Mouse (Mus musculus) MEL (cell line): ENCODE measurements around the gene Spsb1. TPM values are rescaled to one million over a fixed set of nuclear protein-coding genes. Genes with fewer than 3 reads are reported as not detected.

Source experiments
- DNase-seq: peaks from one replicate; pipeline ENCODE4 v3.0.0; 2011; ENCODE audit warnings: low read depth, low spot score
- H3K27ac ChIP-seq: 2 replicates; pipeline ENCODE4 v1.5.1; 2012; ENCODE audit warnings: low read depth, mild to moderate bottlenecking, control low read depth, low read length, moderate library complexity; ENCODE audit not compliant: control insufficient read depth
- H3K27me3 ChIP-seq, 2 experiments: fragments of 150-350 bp in 1 of 2; sonication (generic) in 1 of 2; 2 replicates each; pipeline ENCODE4 v1.6.1; 2012; ENCODE audit warnings: low read length in 2 of 2, mild to moderate bottlenecking in 2 of 2, improper control_type of control experiment in 1 of 2, moderate library complexity in 1 of 2; ENCODE audit not compliant: insufficient read depth in 2 of 2, control insufficient read depth in 1 of 2
- H3K36me3 ChIP-seq, 2 experiments: 2 replicates each; pipeline ENCODE4 v1.6.1; 2012 to 2014; ENCODE audit warnings: low read length in 2 of 2, improper control_type of control experiment in 1 of 2, inconsistent platforms in 1 of 2, mild to moderate bottlenecking in 1 of 2; ENCODE audit not compliant: insufficient read depth in 2 of 2, control insufficient read depth in 1 of 2
- H3K4me1 ChIP-seq, 2 experiments: fragments of 150-350 bp in 1 of 2; sonication (generic) in 1 of 2; 2 replicates each; pipeline ENCODE4 v1.6.1; 2012; ENCODE audit warnings: low read length in 2 of 2, improper control_type of control experiment in 1 of 2, mild to moderate bottlenecking in 1 of 2; ENCODE audit not compliant: insufficient read depth in 2 of 2, control insufficient read depth in 1 of 2
- H3K4me3 ChIP-seq, 2 experiments: fragments of 150-350 bp in 1 of 2; sonication (generic) in 1 of 2; 2 replicates each; pipeline ENCODE4 v1.5.1; 2012; ENCODE audit warnings: low read depth in 2 of 2, low read length in 2 of 2, mild to moderate bottlenecking in 2 of 2, moderate library complexity in 2 of 2, control low read depth in 1 of 2, improper control_type of control experiment in 1 of 2; ENCODE audit not compliant: control insufficient read depth in 1 of 2, insufficient read depth in 1 of 2
- H3K79me2 ChIP-seq: 2 replicates; pipeline ENCODE4 v1.6.1; 2012; ENCODE audit warnings: mild to moderate bottlenecking, low read length, moderate library complexity; ENCODE audit not compliant: control insufficient read depth, poor library complexity, insufficient read depth
- H3K9ac ChIP-seq: 2 replicates; pipeline ENCODE4 v1.6.1; 2012; ENCODE audit warnings: low read depth, mild to moderate bottlenecking, control low read depth, low read length, moderate library complexity; ENCODE audit not compliant: control insufficient read depth, poor library complexity, severe bottlenecking
- H3K9me3 ChIP-seq: fragments of 150-350 bp; sonication (generic); replicated peaks from 2 replicates; pipeline ENCODE4 v1.6.1; 2012; ENCODE audit warnings: mild to moderate bottlenecking, low read length, improper control_type of control experiment, moderate library complexity; ENCODE audit not compliant: insufficient read depth
- CHD2 ChIP-seq: IDR thresholded peaks from 2 replicates; pipeline ENCODE4 v1.6.1; 2011; ENCODE audit warnings: low read length, improper control_type of control experiment
- E2F4 ChIP-seq: IDR thresholded peaks from 2 replicates; pipeline ENCODE4 v1.6.1; 2011; ENCODE audit warnings: low read depth, low read length, improper control_type of control experiment, borderline replicate concordance
- ELF1 ChIP-seq: IDR thresholded peaks from 2 replicates; pipeline ENCODE4 v1.6.1; 2014; ENCODE audit warnings: low read depth, mild to moderate bottlenecking, inconsistent platforms, low read length, improper control_type of control experiment, moderate library complexity
- EP300 ChIP-seq, 2 experiments: IDR thresholded peaks; 2 replicates each; pipeline ENCODE4 v1.6.1; 2011; ENCODE audit warnings: improper control_type of control experiment in 2 of 2, low read length in 2 of 2, low read depth in 1 of 2, mild to moderate bottlenecking in 1 of 2
- GABPA ChIP-seq: IDR thresholded peaks from 2 replicates; pipeline ENCODE4 v1.6.1; 2012; ENCODE audit warnings: low read depth, mild to moderate bottlenecking, inconsistent platforms, low read length, improper control_type of control experiment, moderate library complexity
- GATA1 ChIP-seq: IDR thresholded peaks from 2 replicates; pipeline ENCODE4 v1.6.1; 2011; ENCODE audit warnings: low read depth, low read length, improper control_type of control experiment
- HCFC1 ChIP-seq: IDR thresholded peaks from 2 replicates; pipeline ENCODE4 v1.6.1; 2012; ENCODE audit warnings: low read depth, mild to moderate bottlenecking, inconsistent platforms, low read length, improper control_type of control experiment, moderate library complexity
- JUND ChIP-seq: IDR thresholded peaks from 2 replicates; pipeline ENCODE4 v1.6.1; 2011; ENCODE audit warnings: low read depth, mild to moderate bottlenecking, improper control_type of control experiment, low read length
- MAFK ChIP-seq: IDR thresholded peaks from 2 replicates; pipeline ENCODE4 v1.6.1; 2011; ENCODE audit warnings: low read depth, mild to moderate bottlenecking, low read length, improper control_type of control experiment, borderline replicate concordance
- MEF2A ChIP-seq: IDR thresholded peaks from 2 replicates; pipeline ENCODE4 v1.6.1; 2014; ENCODE audit warnings: low read depth, mild to moderate bottlenecking, inconsistent platforms, low read length, improper control_type of control experiment; ENCODE audit not compliant: poor library complexity, insufficient replicate concordance, severe bottlenecking; ENCODE audit errors: extremely low read depth
- MXI1 ChIP-seq: IDR thresholded peaks from 2 replicates; pipeline ENCODE4 v1.6.1; 2011; ENCODE audit warnings: mild to moderate bottlenecking, low read depth, low read length, improper control_type of control experiment
- POLR2A ChIP-seq, 2 experiments: IDR thresholded peaks; 2 replicates each; pipeline ENCODE4 v1.6.1; 2011 to 2012; ENCODE audit warnings: low read length in 2 of 2, mild to moderate bottlenecking in 2 of 2, control low read depth in 1 of 2, improper control_type of control experiment in 1 of 2, low read depth in 1 of 2, moderate library complexity in 1 of 2; ENCODE audit not compliant: control insufficient read depth in 1 of 2, insufficient read depth in 1 of 2, poor library complexity in 1 of 2
- RAD21 ChIP-seq: IDR thresholded peaks from 2 replicates; pipeline ENCODE4 v1.6.1; 2011; ENCODE audit warnings: mild to moderate bottlenecking, low read depth, low read length, improper control_type of control experiment
- SIN3A ChIP-seq: IDR thresholded peaks from 2 replicates; pipeline ENCODE4 v1.6.1; 2012; ENCODE audit warnings: low read length, improper control_type of control experiment, inconsistent platforms
- SMC3 ChIP-seq: IDR thresholded peaks from 2 replicates; pipeline ENCODE4 v1.6.1; 2011; ENCODE audit warnings: low read depth, low read length, improper control_type of control experiment
- UBTF ChIP-seq: IDR thresholded peaks from 2 replicates; pipeline ENCODE4 v1.6.1; 2012; ENCODE audit warnings: low read depth, mild to moderate bottlenecking, inconsistent platforms, low read length, improper control_type of control experiment, moderate library complexity, borderline replicate concordance; ENCODE audit not compliant: insufficient read depth
- ZKSCAN1 ChIP-seq: IDR thresholded peaks from 2 replicates; pipeline ENCODE4 v1.6.1; 2012; ENCODE audit warnings: low read depth, mild to moderate bottlenecking, inconsistent platforms, low read length, improper control_type of control experiment, moderate library complexity
- ZMIZ1 ChIP-seq: IDR thresholded peaks from 2 replicates; pipeline ENCODE4 v1.6.1; 2012; ENCODE audit warnings: low read depth, mild to moderate bottlenecking, inconsistent platforms, low read length, improper control_type of control experiment, moderate library complexity
- ZNF384 ChIP-seq: IDR thresholded peaks from 2 replicates; pipeline ENCODE4 v1.6.1; 2012; ENCODE audit warnings: low read depth, mild to moderate bottlenecking, inconsistent platforms, low read length, improper control_type of control experiment
- polyA plus RNA-seq, 2 experiments: library from polyadenylated mRNA; stranded (reverse) in 1 of 2; unstranded in 1 of 2; fragments of >175 nt in 1 of 2; fragments of >200 nt in 1 of 2; gene quantifications; 2 replicates each; pipeline versions ENCODE4 v1.2.1 to v1.2.4; 2012; ENCODE audit warnings: low replicate concordance in 2 of 2, low read depth in 1 of 2; ENCODE audit not compliant: insufficient read length in 2 of 2, insufficient read depth in 1 of 2, missing spikeins in 1 of 2
- total RNA-seq: library from RNA; depleted of rRNA; stranded (reverse); fragments of 300-350 nt; gene quantifications from 2 replicates; pipeline ENCODE4 v1.2.3, GENCODE M21; 2012

The Spsb1 gene
- total and polyA plus RNA-seq, 3 experiments = 0.12 to 0.25 TPM; not detected in 1

- H3K27ac ChIP-seq = no peak overlapping the region
- no peaks in the 10 kb centered on the region for H3K36me3 ChIP-seq
- no peaks in the 10 kb centered on the region for H3K4me1 ChIP-seq
- H3K4me3 ChIP-seq = no peak overlapping the region
- DNase-seq = no peak
- TF ChIP-seq POLR2A (IDR thresholded peaks at IDR 0.05; ENCODE audit: control insufficient read depth in 1 of 2, insufficient read depth in 1 of 2, low read depth in 1 of 2, low read length in 2 of 2, poor library complexity in 1 of 2) (no peak), EP300 (IDR thresholded peaks at IDR 0.05; ENCODE audit: low read depth in 1 of 2, low read length in 2 of 2) (no peak), SIN3A (no peak), GATA1 (no peak), MXI1 (no peak), JUND (no peak)
- TF ChIP-seq, all 39 proteins: peak for 0
- Histone ChIP-seq H3K9ac (no peak overlapping the region), H3K9me3 (no peaks in the 10 kb centered on the region), H3K79me2 (no peaks in the 10 kb centered on the region), H3K27me3 (peaks cover 0 to 3% of the 10 kb centered on the region in 2 experiments; a peak in 2 of 4 replicates)
Observed at GRCm38 (mm10) chr4:149875986-149876501, 78.8 kb downstream of the Spsb1 start.

- TF ChIP-seq UBTF (no peak), GABPA (no peak), ZKSCAN1 (no peak), ZMIZ1 (no peak), CHD2 (no peak), SIN3A (no peak), HCFC1 (no peak), MEF2A (no peak), SMC3 (no peak), E2F4 (no peak), MAFK (no peak), ELF1 (no peak), ZNF384 (no peak), RAD21 (no peak), POLR2A (IDR thresholded peaks at IDR 0.05; ENCODE audit: control insufficient read depth in 1 of 2, insufficient read depth in 1 of 2, low read depth in 1 of 2, low read length in 2 of 2, poor library complexity in 1 of 2) (no peak)
Observed at GRCm38 (mm10) chr4:149875296-149875695, 79.5 kb downstream of the Spsb1 start.

More at GRCm38 (mm10) chr4:149875296-149875695, 79.5 kb downstream of the Spsb1 start:
- Histone ChIP-seq H3K36me3 (no peaks in the 10 kb centered on the region), H3K27me3 (peaks cover 0 to 2% of the 10 kb centered on the region in 2 experiments; a peak in 2 of 4 replicates), H3K9me3 (no peaks in the 10 kb centered on the region), H3K9ac (no peak overlapping the region), H3K27ac (no peak overlapping the region), H3K79me2 (no peaks in the 10 kb centered on the region), H3K4me1 (no peaks in the 10 kb centered on the region), H3K4me3 (no peak overlapping the region)
- DNase-seq = no peak
